Mouse (Mus musculus): ENCODE measurements around the gene Apol9b. TPM values are rescaled to one million over a fixed set of nuclear protein-coding genes. Genes with fewer than 3 reads are reported as not detected.
A peak's percentile ranks its signal among the peaks of the same experiment; 100 is the strongest.
"Not testable (repeated sequence)": the region's sequence is repeated elsewhere in the genome, so short reads cannot be mapped to it uniquely, and the experiment has no call there.

The Apol9b gene
- 1.1 TPM in 1 of 2 replicates, not detected in the other for total RNA-seq (2015; ENCODE audit: low replicate concordance)
- total RNA-seq (2017; ENCODE audit: low replicate concordance): not detected in 2 replicates

- ATAC-seq (replicated peaks; ENCODE audit: low FRiP score, poor library complexity, severe bottlenecking): not testable (repeated sequence)
Measured at GRCm38 (mm10) chr15:77728739-77729138, at the start of gene Apol9b. Gene Apol9b (plus strand): TSS chr15:77729039.

GRCm38 (mm10) chr15:77683944-77684343 lies 44.9 kb upstream of the Apol9b start:
- ATAC-seq (replicated peaks; ENCODE audit: low FRiP score, poor library complexity, severe bottlenecking): not testable (repeated sequence)

GRCm38 (mm10) chr15:77691532-77692311 lies 37.1 kb upstream of the Apol9b start:
- ATAC-seq (replicated peaks; ENCODE audit: low FRiP score, poor library complexity, severe bottlenecking): not testable (repeated sequence)

- peak; percentile 63; the same call in 1 of the 2 replicates for ATAC-seq (replicated peaks; ENCODE audit: low FRiP score, poor library complexity, severe bottlenecking)
Measured at GRCm38 (mm10) chr15:77694687-77695295, 34.0 kb upstream of the Apol9b start.

- not testable (repeated sequence) for ATAC-seq (replicated peaks; ENCODE audit: low FRiP score, poor library complexity, severe bottlenecking)
Measured at GRCm38 (mm10) chr15:77698656-77699055, 30.2 kb upstream of the Apol9b start, which contains the start of gene Apol7e. Gene Apol7e (plus strand): TSS chr15:77698857.

GRCm38 (mm10) chr15:77705306-77705705 lies 23.5 kb upstream of the Apol9b start:
- ATAC-seq (replicated peaks; ENCODE audit: low FRiP score, poor library complexity, severe bottlenecking): not testable (repeated sequence)

GRCm38 (mm10) chr15:77708936-77709335 lies 19.9 kb upstream of the Apol9b start:
- ATAC-seq (replicated peaks; ENCODE audit: low FRiP score, poor library complexity, severe bottlenecking): not testable (repeated sequence)

GRCm38 (mm10) chr15:77718240-77718639 lies 10.6 kb upstream of the Apol9b start:
- not testable (repeated sequence) for ATAC-seq (replicated peaks; ENCODE audit: low FRiP score, poor library complexity, severe bottlenecking)

- ATAC-seq (replicated peaks; ENCODE audit: low FRiP score, poor library complexity, severe bottlenecking): not testable (repeated sequence)
Measured at GRCm38 (mm10) chr15:77721509-77721908, 7.3 kb upstream of the Apol9b start.

- ATAC-seq (replicated peaks; ENCODE audit: low FRiP score, poor library complexity, severe bottlenecking): peak; percentile 28; the same call in 1 of the 2 replicates
Measured at GRCm38 (mm10) chr15:77724208-77724911, 4.5 kb upstream of the Apol9b start.

- ATAC-seq (replicated peaks; ENCODE audit: low FRiP score, poor library complexity, severe bottlenecking): not testable (repeated sequence)
Measured at GRCm38 (mm10) chr15:77725393-77726020, 3.3 kb upstream of the Apol9b start.

GRCm38 (mm10) chr15:77727139-77727538 lies 1.7 kb upstream of the Apol9b start:
- ATAC-seq (replicated peaks; ENCODE audit: low FRiP score, poor library complexity, severe bottlenecking): peak; percentile 63

GRCm38 (mm10) chr15:77727745-77728144 lies 1.1 kb upstream of the Apol9b start:
- not testable (repeated sequence) for ATAC-seq (replicated peaks; ENCODE audit: low FRiP score, poor library complexity, severe bottlenecking)

GRCm38 (mm10) chr15:77731605-77732004 lies 2.8 kb downstream of the Apol9b start:
- ATAC-seq (replicated peaks; ENCODE audit: low FRiP score, poor library complexity, severe bottlenecking): no peak

- not testable (repeated sequence) for ATAC-seq (replicated peaks; ENCODE audit: low FRiP score, poor library complexity, severe bottlenecking)
Measured at GRCm38 (mm10) chr15:77732851-77733250, 4.0 kb downstream of the Apol9b start.

- not testable (repeated sequence) for ATAC-seq (replicated peaks; ENCODE audit: low FRiP score, poor library complexity, severe bottlenecking)
Measured at GRCm38 (mm10) chr15:77733380-77733779, 4.5 kb downstream of the Apol9b start.

GRCm38 (mm10) chr15:77733903-77734302 lies 5.1 kb downstream of the Apol9b start:
- ATAC-seq (replicated peaks; ENCODE audit: low FRiP score, poor library complexity, severe bottlenecking): not testable (repeated sequence)

- peak; percentile 81 for ATAC-seq (replicated peaks; ENCODE audit: low FRiP score, poor library complexity, severe bottlenecking)
Measured at GRCm38 (mm10) chr15:77740511-77741297, 11.9 kb downstream of the Apol9b start.

GRCm38 (mm10) chr15:77741556-77741955 lies 12.7 kb downstream of the Apol9b start:
- not testable (repeated sequence) for ATAC-seq (replicated peaks; ENCODE audit: low FRiP score, poor library complexity, severe bottlenecking)
